Mouse (Mus musculus): ENCODE measurements at regions not wholly inside any gene's neighbourhood (a gene's known extent, or its start where the extent isn't known, plus 50 kb on each side); places are given as distances from the start of the nearest gene placed in this dataset.
A peak's percentile ranks its signal among the peaks of the same experiment; 100 is the strongest.

DNA sequence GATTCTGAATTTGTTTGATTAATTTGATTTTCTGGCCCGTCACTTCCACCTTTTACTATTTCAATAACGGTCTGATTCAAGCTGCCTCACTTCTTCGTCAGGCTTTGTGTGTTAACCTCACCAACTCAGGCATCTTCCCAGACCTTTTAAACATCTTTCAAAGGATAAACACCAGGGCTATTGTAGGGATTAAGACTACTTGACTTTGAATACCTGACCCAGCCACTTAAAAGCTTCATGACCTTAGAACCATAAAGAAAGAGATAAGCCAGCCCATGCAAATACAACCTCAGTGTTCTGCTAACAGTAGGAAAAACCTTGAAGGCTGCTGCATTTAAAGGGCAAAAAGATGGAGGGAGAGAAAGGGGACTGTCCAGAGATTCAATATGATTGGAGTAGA, 386.9 kb upstream of the Castor2 start:
- no peak for DNase-seq (ENCODE audit: low spot score in 2 of 2)

GRCm38 (mm10) chr5:133708881-133709280, 390.6 kb upstream of the Castor2 start:
- no peak for DNase-seq (ENCODE audit: low spot score in 2 of 2)

DNA sequence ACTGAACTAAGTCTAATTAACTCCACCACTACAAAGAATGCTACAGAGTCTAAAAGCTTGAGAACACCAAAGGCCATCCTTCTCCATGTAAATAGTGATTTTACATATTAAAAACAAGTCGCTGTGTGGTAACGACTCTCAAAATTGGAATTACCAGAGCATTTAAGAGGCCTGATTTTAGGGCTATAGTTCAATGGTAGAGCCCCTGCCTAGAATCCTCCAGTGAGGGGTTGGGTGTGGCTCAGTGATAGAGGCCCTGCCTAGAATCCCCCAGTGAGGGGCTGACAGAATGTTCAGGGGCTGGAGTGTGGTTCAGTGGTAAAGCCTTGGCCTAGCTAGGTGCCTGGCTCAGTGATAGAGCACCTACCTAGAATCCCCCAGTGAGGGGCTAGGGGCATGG, 413.3 kb upstream of the Castor2 start:
- no peak for DNase-seq (ENCODE audit: low spot score in 2 of 2)

DNA sequence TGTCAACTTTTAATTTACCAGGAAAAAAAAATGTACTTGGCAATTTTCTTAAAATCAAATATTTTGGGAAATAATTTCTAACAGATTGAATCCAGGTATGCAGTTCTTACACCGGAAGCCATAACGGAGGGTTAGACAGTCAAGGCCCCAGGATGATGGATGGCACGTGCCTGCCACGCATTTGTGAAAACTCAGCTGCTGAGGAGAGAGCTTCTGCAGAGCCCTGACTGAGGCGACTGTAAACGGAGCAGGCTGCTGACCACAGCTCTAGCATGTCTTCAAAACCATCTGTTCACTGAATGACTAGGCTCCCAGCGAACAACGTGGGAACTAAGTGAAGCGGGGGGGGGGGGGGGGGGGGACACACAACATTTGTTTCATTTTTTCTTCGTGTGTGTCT, 416.5 kb upstream of the Castor2 start:
- no peak for DNase-seq (ENCODE audit: low spot score in 2 of 2)

DNA sequence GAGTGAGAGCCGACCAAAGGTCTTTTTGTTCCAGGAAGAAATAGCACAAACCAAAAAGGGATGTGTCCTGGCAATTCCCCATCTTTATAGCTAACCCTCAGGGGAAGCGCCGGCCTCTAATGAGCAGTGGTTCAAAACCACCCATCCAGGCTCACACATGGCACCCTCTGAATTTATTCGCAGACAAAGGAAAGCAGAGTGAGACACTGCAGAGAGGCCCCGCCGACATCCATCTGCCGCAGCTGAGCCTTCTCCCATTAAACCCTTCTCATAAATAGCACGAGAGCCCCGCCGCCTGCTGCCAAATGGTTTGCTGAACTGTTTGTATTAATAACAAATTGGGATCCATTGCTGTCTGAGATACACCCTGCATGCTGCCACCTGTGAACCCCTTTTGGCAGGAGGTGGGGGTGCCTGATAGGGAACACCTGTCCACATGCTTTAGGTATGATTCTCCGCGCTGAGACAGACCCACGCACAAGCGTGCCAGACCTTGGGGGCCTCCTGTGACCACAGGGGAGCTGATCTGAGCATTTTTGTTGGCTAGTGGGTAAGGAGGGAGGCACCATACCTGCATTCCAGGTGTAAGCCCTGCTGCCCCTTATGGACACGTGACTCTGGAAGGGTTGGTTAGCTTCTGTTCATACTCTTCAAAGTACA, 422.6 kb upstream of the Castor2 start:
- peak in 1 of 2 experiments; percentile 23 for DNase-seq (ENCODE audit: low spot score in 2 of 2)

GRCm38 (mm10) chr5:133675636-133676035, 423.9 kb upstream of the Castor2 start:
- DNase-seq (ENCODE audit: low spot score in 2 of 2): no peak

DNA sequence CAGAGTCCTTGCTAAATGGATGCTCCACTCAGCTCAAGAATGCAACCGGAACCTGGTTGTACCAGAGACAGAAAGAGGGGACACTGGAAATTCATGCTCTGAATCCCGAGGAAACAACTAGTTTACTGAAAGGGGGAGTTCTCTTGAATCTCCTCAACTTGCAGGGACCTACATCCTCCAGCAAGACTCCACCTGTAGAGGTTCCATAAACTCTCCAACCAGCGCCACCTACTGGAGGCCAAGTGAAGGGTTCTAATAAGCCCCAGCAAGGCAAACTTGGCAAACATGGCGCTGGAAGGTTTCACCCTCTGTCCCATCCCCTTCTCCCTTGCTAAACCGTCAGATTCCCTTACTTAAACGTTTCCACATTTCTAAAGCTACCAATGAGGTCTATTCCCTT, 433.0 kb upstream of the Castor2 start:
- peak in 1 of 2 experiments; percentile 50 for DNase-seq (ENCODE audit: low spot score in 2 of 2)

- DNase-seq (ENCODE audit: low spot score in 2 of 2): no peak
Observed at GRCm38 (mm10) chr5:133662474-133663256, 436.8 kb upstream of the Castor2 start.

GRCm38 (mm10) chr5:133660351-133660750, 439.2 kb upstream of the Castor2 start:
- DNase-seq (ENCODE audit: low spot score in 2 of 2): no peak

DNA sequence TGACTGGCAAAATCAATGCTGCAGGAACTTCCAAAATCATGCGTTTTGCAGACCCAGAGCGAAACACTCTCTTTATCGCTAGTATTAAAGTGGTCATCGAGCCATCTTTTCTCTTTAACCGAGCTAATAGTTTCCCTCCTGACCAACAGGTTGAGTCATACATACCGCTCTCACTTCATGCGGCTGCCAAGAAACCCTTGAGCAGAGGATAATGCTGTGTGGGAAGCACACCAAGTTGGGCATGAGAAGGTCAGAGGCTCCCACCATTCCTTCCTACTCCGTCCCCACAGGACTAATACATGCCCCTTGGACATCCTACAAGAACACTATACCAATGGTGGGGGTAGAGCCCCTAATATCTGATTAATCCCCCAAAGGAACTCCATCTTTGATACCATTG, 442.7 kb upstream of the Castor2 start:
- no peak for DNase-seq (ENCODE audit: low spot score in 2 of 2)

GRCm38 (mm10) chr5:133653431-133653830, 446.1 kb upstream of the Castor2 start:
- DNase-seq (ENCODE audit: low spot score in 2 of 2): no peak

- no peak for DNase-seq (ENCODE audit: low spot score in 2 of 2)
Observed at GRCm38 (mm10) chr5:133650246-133650645, 449.3 kb upstream of the Castor2 start.

DNA sequence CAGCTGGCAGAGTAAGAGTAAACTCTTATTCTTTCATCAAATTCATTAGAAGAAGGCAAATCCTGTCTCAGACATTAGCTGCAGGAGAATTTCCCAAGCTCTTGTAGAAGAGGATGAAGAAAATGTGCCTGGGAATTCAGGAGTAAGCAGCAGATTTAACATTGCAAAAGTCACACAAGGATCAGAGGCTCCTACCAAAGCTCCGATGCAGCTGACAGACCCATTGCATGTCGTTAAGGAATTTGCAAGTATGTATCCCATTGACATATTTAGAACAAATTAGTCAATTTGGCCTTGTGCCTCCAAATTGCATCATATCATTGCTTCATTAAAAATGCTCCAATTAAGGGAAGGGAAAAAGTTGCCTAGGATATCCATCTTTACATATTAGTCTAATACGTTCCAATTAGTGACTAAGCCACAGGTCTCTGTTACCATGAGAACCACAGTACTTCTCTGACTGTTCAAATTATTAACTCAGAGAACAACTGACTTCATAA, 453.8 kb upstream of the Castor2 start:
- DNase-seq (ENCODE audit: low spot score in 2 of 2): no peak

GRCm38 (mm10) chr5:133643326-133643725, 456.2 kb upstream of the Castor2 start:
- DNase-seq (ENCODE audit: low spot score in 2 of 2): no peak

- DNase-seq (ENCODE audit: low spot score in 2 of 2): no peak
Observed at GRCm38 (mm10) chr5:133634481-133634880, 465.0 kb upstream of the Castor2 start.

- no peak for DNase-seq (ENCODE audit: low spot score in 2 of 2)
Observed at GRCm38 (mm10) chr5:133631812-133632211, 467.7 kb upstream of the Castor2 start.

DNA sequence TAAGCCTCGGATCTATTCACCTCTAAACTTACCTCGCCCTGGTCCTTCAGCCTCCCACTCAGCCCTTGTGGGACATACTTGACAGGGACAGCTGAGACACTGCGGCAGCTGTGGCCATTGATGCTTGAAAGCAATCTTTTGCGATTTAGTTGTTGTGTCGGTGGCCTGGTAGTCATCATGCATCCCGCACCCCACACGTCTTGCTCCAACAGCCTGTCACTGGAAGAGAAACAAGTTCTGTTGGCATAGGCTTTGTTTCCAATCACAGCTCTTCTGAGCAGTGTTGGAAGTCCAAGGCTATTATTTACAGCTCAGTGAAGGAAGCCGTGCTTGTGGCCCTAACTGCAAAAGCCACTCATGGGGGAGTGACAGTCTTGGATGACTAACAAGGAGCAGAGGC, 480.2 kb upstream of the Castor2 start:
- no peak for DNase-seq (ENCODE audit: low spot score in 2 of 2)

DNA sequence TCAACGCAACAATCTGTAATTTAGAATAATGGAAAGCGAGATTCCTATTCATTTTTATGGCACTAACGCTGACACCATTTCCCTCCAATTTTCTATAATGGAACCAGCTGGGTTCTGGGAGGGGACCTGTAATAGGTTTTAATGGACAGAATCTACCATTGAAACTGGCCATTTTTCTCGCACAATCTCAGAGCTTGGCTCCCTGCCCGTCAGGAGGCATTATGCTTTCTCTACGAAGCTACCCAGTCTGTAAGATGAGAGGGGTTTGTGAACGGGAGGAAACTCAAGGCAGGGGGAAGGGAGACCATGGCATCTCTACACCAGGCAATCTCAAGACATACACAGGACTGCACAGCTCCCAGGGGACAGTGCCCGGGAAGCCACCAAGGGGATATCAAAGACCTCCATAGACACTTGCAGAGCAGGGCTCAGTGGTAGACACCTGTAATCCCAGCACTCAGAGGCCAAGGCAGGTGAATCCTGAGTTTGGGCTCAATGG, 498.2 kb upstream of the Castor2 start:
- DNase-seq (ENCODE audit: low spot score in 2 of 2): no peak

- peak in 1 of 2 experiments; percentile 20 for DNase-seq (ENCODE audit: low spot score in 2 of 2)
Observed at GRCm38 (mm10) chr5:133600630-133601029, 498.9 kb upstream of the Castor2 start.

- no peak for DNase-seq (ENCODE audit: low spot score in 2 of 2)
Observed at GRCm38 (mm10) chr5:133598105-133598504, 501.4 kb upstream of the Castor2 start.

DNA sequence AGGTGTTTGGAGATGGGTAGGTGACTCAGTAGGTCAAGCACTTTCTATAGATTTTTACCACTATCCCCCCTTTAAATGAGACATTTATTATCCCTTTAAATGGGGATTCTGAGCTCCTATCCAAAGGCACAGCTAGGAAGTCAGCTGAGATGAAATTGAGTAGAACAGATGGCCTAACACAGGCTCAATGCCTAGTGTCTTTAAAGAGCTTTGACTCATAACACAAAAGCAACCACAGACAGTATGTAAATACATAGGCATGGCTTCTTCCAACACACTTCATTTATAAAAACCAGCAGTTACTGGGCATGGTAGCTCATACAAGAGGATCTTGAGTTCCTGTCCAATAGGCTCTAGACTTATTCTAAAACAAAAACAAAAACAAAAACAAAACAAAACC, 513.0 kb upstream of the Castor2 start:
- DNase-seq (ENCODE audit: low spot score in 2 of 2): no peak

DNA sequence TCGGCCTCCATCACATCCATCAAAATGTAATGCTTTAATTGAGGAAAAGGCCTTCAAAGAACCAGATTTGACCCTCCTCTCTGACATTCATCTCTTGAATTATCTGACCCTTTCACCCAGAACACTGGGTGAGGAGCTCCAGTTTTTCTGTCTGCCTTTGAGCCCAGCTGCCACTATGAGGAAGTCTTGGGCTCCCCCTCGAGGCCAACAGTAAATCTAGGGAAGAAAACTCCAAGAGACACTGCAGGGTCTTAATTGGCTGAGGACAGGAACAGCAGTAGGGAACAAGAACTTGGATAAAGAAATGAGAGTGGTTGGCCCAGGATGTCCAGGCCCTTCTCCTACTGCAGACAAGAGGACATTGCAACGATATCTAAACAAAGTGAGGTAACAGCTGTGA, 514.3 kb upstream of the Castor2 start:
- DNase-seq (ENCODE audit: low spot score in 2 of 2): peak; percentile 35 to 65

DNA sequence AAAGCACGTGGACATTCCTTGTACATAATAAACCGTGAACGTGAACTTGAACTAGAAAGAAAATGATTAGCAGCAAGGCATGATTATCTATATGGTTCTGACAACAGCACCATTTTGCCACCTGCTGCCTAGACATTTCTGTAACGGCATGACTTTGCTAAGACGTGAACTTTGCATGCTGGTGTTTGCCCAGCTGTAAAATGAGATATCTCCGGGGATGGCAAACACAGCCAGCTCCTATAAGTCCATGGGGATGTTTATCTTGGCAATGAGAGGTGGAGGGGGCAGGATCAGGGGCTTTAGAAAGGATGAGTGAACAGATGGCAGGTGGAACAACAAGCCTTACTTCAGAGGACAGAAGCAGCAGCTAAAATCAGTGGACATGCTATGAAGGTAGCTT, 522.9 kb upstream of the Castor2 start:
- no peak for DNase-seq (ENCODE audit: low spot score in 2 of 2)
